Mouse (Mus musculus) E14TG2a.4 (cell line): Measurements from ENCODE around the gene Acsl6.

Experiments
- CTCF ChIP-seq: conservative IDR thresholded peaks from 2 replicates; pipeline ENCODE4 v1.5.1; 2014; ENCODE audit warnings: low read length
- NANOG ChIP-seq: IDR thresholded peaks from 2 replicates; pipeline ENCODE4 v1.6.1; 2014; ENCODE audit warnings: borderline replicate concordance, low read length, mixed read lengths

DNA sequence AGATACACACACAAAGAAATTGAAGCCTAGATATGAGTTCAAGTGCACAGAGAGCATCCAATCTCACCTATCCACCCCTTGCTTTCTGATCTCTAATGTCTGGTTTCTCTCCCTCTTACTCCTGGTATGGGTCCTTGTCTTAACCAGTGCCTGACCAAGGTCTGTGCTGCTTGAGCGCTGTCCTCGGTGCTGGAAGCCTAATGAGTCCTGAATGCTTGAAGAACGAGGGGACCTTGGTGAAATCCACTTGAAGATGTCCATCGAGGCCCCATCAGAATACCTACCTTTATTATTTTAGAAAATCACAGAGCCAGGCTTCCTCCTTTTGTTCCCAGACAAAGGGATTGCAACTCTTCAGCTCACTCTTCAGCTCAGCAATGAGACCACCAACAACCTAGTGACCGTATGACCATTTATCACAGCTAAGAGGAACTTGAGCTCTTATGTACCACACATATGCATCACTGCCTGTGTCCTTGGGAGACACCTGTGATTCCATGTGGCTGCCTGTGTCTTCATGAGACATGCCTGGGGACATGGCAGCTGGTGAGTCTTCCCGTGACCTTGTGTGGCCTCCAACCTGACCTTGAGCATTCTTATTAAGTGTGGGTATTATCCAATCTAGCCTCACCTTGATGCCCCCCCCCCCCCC is 396 bp upstream of the Acsl6 start:
- no peak for TF ChIP-seq CTCF
- TF ChIP-seq NANOG: no peak
